Mouse (Mus musculus) embryo, embryonic 10.5 days (tissue): ENCODE measurements at regions not wholly inside any gene's neighbourhood (a gene's known extent, or its start where the extent isn't known, plus 50 kb on each side); places are given as distances from the start of the nearest gene placed in this dataset.
A peak's percentile ranks its signal among the peaks of the same experiment; 100 is the strongest.
"Not testable (repeated sequence)": the region's sequence is repeated elsewhere in the genome, so short reads cannot be mapped to it uniquely, and the experiment has no call there.

Experiments used
- DNase-seq: peaks from one replicate; pipeline ENCODE4 v3.0.0-alpha.2; 2015; ENCODE audit warnings: low spot score

GRCm38 (mm10) chr13:97355411-97355810 lies 114.5 kb downstream of the Enc1 start:
- not testable (repeated sequence) for DNase-seq

- no peak for DNase-seq
These were observed 106.8 kb downstream of the Enc1 start for GRCm38 (mm10) chr13:97347696-97348095.

GRCm38 (mm10) chr13:97341218-97341889 lies 100.4 kb downstream of the Enc1 start:
- DNase-seq: no peak

DNA sequence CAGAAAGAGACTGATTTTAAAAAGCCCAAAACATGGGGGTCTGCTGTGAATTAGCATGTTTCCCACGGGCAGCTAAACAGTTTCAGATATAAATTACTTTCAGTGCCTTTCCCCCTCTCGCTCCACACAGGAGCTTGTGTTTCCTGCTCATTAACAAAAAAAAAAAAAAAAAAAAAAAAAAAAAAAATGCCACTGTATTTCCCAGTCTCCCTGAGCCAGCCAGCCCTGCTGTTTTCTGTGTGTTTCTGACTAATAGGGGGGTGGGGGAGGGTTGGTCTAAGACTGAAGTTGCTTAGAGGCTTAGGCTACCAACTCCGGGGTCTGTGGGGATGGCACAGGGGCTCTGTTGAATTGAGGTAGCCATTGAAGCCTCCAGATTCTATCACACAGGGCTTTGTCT lies 97.0 kb downstream of the Enc1 start:
- peak; percentile 54 for DNase-seq

- no peak for DNase-seq
These were observed 96.4 kb downstream of the Enc1 start for GRCm38 (mm10) chr13:97337296-97337731.

DNA sequence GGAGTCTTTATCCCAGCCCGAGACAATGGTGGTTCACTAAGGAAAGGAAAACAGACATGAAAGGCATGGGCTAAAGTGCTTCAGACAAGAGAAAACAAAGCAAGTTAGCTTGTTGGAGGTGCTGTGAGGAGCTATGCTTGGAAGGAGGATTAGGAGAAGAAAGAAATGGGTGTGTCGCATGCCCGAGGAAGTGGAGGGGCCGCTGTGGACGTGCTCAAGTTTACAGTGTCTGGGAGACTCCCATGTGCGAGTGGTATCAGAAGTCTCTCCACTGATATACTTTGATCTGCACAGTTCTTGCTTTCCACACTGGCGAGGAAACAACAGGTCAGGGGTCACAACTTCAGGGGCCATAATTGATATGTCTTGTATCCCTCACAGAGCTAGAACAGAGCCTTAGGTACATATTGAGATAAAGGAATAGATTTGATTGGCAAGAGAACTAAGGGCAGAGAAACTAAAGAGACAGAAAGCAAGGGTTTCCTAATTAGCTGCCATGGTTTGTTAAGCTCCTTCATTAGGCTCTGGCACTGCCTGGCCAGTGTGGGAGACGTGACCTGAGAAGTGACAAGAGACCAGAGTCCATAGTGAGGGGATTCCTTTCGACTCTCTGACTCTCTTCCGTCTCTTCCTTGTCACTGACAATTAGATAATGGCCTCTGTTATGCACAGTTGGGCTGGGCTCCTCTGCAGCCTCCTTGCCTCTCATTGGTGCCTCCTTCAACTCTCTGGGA lies 93.1 kb downstream of the Enc1 start:
- no peak for DNase-seq

GRCm38 (mm10) chr13:97331072-97331471 lies 90.2 kb downstream of the Enc1 start:
- no peak for DNase-seq

DNA sequence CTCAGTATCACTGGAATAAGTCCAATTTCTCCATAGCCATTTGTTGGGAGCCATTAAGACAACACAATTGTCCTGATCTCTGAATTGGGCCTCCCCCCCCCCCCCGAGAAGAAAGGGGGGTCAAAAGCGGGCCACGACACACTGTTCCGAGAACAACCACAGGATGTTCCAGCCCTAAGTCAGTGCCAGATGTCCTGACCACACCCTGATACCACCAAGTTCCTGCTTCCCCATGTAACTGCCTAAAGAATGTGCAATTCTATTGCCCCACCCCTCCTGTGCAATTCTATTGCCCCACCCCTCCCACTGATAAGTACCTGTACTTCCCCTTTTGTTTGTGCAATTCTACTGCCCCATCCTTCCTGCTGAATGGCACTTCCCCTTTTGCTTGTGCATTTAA lies 80.4 kb downstream of the Enc1 start:
- DNase-seq: not testable (repeated sequence)

DNA sequence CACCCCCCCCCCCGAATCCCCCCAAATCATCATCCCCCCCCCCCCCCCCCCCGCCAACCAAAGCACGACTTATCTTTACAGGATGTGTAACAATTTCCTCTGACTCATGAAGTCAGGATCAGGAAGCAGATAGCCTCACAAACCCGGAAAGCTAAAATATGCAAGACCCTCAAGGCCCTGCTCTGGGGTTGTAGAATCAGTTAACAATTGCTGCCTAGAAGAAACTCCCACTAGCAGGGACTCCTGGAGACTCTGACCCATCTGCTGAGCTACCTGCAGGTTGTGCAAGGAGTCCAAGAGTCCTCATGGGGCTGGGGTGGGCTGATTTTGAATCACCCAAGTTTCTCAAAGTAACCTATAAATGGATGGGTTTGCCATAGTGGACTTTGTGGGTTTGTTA lies 79.9 kb downstream of the Enc1 start:
- no peak for DNase-seq

GRCm38 (mm10) chr13:97320298-97320697 lies 79.4 kb downstream of the Enc1 start:
- no peak for DNase-seq

- DNase-seq: peak; percentile 62
These were observed 76.7 kb downstream of the Enc1 start for GRCm38 (mm10) chr13:97317633-97318032.

GRCm38 (mm10) chr13:97312420-97313370 lies 71.8 kb downstream of the Enc1 start:
- DNase-seq: no peak

DNA sequence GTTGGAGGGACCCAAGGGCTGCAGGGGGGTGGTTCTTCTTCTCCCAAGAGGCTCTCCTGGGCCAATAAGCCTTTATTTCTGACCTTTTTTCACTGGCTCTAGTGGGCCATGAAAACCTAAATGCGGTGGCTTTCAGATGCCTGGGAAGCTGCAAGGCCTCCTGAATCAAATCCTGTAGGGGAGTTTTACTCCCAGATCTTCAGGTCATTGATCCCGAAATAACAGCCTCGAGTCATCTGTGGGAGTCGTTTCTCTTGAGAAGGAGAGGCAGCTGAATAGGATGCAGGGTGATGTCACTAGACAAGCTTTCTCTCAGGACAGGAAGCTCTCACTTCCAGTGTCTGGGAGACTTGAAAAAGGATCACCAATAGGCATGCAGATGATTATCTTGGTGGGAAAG lies 70.4 kb downstream of the Enc1 start:
- peak; percentile 80 for DNase-seq

DNA sequence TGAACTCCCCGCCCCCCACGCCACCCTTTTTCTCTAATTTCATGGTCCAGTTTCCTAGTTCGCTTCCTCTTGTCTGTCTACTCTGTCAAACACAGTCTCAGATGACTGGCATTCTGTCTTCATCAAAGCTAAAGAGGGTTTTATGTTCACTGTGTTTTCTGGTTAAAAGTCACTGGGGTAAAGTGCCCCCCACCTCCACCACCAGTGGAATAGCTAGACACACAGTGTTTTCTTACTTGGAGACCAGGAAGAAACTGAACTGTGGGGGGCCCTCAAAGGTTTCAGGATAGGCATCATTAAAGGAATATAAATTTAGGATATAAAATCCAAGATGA lies 69.9 kb downstream of the Enc1 start:
- DNase-seq: no peak

DNA sequence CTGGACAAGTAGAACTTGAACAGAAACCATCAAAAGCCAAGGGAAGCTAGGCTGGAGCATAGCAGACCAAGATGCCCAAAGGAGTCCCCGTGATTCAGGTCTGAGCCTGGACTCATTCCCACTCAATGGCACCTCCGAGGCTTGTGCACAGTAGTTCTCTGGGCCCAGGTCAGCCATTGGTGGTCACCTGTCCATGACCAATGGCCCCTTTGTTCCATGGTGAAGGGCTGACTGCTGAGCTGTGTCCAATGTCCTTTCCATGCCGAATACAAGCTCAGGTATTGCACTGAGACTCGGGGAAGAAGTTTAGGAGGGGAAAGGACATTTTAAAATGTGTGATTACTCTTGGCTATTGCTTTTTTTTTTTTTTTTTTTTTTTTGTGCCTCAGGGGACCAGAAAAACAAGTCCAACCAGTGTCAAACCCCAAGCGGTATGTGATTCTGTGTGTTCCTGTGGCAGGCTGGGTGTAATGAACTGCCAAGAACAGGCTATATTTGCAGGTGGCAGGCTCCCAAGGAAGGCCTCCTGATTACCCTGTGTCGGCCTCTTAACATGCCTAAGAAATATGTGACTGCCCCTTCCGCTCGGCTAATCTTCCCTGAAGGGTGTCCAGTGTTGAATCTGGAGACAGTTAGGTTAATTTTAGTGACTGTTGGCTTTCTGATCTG lies 69.4 kb downstream of the Enc1 start:
- peak; percentile 76 for DNase-seq

DNA sequence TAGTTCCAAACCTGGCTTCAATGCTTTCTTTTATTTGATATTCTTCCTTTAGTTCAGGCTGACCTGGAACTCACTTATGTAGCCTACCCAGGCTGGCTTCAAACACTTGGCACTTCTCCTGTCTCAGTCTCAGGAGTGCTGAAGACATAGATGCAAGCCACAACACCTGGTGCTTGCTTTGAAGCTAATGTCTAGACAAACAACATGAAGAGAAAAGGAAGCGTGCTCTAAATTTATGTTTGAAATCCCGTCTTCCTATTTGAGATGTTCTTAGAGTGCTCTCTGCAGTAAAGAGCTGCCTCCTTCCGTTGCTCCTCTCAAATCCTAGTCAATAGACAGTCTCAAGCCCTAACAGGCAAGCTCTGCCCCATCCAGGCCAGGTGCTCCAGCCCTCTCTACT lies 68.5 kb downstream of the Enc1 start:
- DNase-seq: no peak

GRCm38 (mm10) chr13:97308431-97308830 lies 67.5 kb downstream of the Enc1 start:
- DNase-seq: no peak
